Mouse (Mus musculus) spleen, adult 2 months (tissue): Measurements from ENCODE around the gene Slc35a1.

Experiments
- CTCF ChIP-seq: fragments of 200-500 bp; IDR thresholded peaks from 2 replicates; pipeline ENCODE4 v1.5.1; 2011; ENCODE audit warnings: mild to moderate bottlenecking, inconsistent platforms; ENCODE audit not compliant: insufficient read depth, insufficient read length, insufficient replicate concordance; ENCODE audit errors: extremely low read depth
- POLR2A ChIP-seq: fragments of 200-500 bp; IDR thresholded peaks from 2 replicates; pipeline ENCODE4 v1.6.1; 2011; ENCODE audit warnings: low read depth, low read length, inconsistent platforms

- no peak for TF ChIP-seq CTCF
- TF ChIP-seq POLR2A: no peak
Measured at GRCm38 (mm10) chr4:34720127-34720895, 33.1 kb upstream of the Slc35a1 start.
